Mouse (Mus musculus) heart, embryonic 11.5 days (tissue): ENCODE measurements at regions not wholly inside any gene's neighbourhood (a gene's known extent, or its start where the extent isn't known, plus 50 kb on each side); places are given as distances from the start of the nearest gene placed in this dataset.

Experiments
- ATAC-seq: fragments of 200-750 bp; cut with Nextera tagmentation; replicated peaks from 2 replicates; pipeline ENCODE4 v1.8.0; 2017; ENCODE audit warnings: moderate library complexity; ENCODE audit not compliant: insufficient number of reproducible peaks, low FRiP score, low TSS enrichment
- H3K27ac ChIP-seq: fragments of 300-500 bp; sonication (generic); 2 replicates; pipeline ENCODE4 v1.5.1; 2014; ENCODE audit warnings: mild to moderate bottlenecking, low read depth, low read length
- H3K27me3 ChIP-seq: fragments of 300-500 bp; sonication (generic); 2 replicates; pipeline ENCODE4 v1.6.1; 2014; ENCODE audit warnings: mild to moderate bottlenecking, low read length, mixed read lengths; ENCODE audit not compliant: control insufficient read depth, insufficient read depth
- H3K36me3 ChIP-seq: fragments of 300-500 bp; sonication (generic); 2 replicates; pipeline ENCODE4 v1.6.1; 2014; ENCODE audit warnings: mild to moderate bottlenecking, low read length, moderate library complexity, mixed read lengths; ENCODE audit not compliant: control insufficient read depth, insufficient read depth
- H3K4me1 ChIP-seq: fragments of 300-500 bp; sonication (generic); 2 replicates; pipeline ENCODE4 v1.6.1; 2014; ENCODE audit warnings: low read length; ENCODE audit not compliant: control insufficient read depth, insufficient read depth
- H3K4me2 ChIP-seq: fragments of 300-500 bp; sonication (generic); 2 replicates; pipeline ENCODE4 v1.6.1; 2014; ENCODE audit warnings: mild to moderate bottlenecking, moderate library complexity
- H3K4me3 ChIP-seq: fragments of 300-500 bp; sonication (generic); 2 replicates; pipeline ENCODE4 v1.5.1; 2014; ENCODE audit warnings: low read depth, low read length
- H3K9ac ChIP-seq: fragments of 300-500 bp; sonication (generic); 2 replicates; pipeline ENCODE4 v1.6.1; 2014; ENCODE audit warnings: mild to moderate bottlenecking, low read depth, low read length, moderate library complexity
- H3K9me3 ChIP-seq: fragments of 300-500 bp; sonication (generic); replicated peaks from 2 replicates; pipeline ENCODE4 v1.6.1; 2016; ENCODE audit warnings: low read length; ENCODE audit not compliant: control insufficient read depth

DNA sequence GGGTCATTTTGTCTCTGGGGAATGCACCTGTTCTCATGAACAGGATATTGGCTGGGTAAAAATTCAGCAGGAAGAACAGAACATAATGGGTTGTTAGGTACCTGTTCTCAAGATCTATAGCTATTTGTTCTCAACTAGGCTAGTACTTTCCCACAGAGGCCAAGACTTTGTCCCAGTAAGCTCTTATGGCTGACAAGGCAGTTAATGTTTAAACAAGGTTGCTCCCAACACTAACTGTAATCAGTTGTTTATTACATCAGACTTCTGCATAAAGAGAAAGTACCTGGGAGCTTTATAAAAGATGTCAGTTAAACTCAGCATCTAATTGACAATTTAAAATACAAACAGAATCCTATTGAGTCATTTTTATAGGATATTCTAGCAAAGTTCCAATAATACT, 127.6 kb upstream of the Pln start:
- Histone ChIP-seq H3K9ac (no peak overlapping the region), H3K4me3 (no peak overlapping the region), H3K27me3 (no peaks in the 10 kb centered on the region), H3K9me3 (no peaks in the 10 kb centered on the region), H3K4me1 (no peaks in the 10 kb centered on the region), H3K36me3 (no peaks in the 10 kb centered on the region), H3K4me2 (no peak overlapping the region), H3K27ac (no peak overlapping the region)
- ATAC-seq, result no peak
